Mouse (Mus musculus): ENCODE results near the gene Junb. TPM values are rescaled to one million over a fixed set of nuclear protein-coding genes. Genes with fewer than 3 reads are reported as not detected.
A peak's percentile ranks its signal among the peaks of the same experiment; 100 is the strongest.

Gene Junb
- total RNA-seq, 2 experiments from 2014 or later = 43.2 to 133 TPM

DNA sequence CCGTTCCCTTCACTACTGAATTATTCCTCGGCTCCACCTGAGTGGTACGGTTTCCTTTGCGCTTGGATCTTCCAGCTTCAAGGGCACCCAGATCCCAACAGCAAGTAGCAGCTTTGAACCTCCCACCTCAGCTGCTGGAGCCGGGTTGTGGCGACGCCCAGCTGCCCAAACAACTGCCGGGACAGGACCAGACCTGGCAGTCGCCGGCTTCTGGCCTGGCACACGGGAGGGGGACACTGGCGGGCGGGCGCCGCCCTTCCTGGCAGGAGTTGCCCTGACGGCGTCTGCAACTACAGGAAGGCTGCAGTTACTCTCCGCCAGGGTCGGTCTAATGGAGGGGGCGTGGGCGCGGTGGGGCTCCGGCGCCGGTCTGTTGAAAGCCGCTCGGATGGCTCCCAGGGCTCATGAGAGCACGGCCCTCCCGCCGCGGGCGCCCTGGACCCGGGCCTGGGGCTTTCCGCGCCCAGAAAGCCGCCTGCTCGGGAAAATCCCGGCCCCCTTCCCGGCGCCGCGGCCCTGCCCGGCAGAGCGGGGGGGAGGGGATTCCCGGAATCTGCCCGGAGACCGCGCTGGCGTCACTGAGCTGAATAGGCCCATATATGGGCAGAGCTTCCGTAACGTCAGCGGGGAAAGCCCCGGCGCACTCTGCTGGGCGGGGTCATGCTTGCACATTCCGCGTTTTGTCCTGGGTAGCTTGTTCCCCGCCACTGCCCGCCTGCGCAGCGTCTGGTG lies 2.3 kb downstream of the Junb start:
- DNase-seq (ENCODE audit: low spot score in 2 of 2) = peak; percentile 96
- intact Hi-C loops (cut with DNase I) = loop anchor here (5.0 kb wide), 1 partner anchor 51 kb away; the partner anchor contains the start of genes Asna1 and Trir

DNA sequence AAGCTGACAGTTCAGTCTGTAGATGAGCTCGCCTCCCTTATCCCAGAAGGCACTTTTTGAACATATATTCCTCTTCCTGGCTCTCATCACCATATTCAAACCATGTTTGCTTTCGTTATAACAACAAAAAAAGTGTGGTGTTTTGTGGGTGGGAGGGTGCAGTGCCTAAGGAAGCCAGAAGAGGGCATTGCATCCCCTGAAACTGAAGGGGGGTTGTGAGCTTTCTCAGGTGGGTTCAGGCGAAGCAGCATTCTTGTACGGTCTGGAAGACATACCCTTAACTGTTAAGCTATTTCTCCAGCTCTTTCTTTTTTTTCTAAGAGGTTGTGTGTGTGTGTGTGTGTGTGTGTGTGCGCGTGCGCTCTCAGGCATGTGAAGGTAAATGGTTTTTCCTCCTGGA lies 3.1 kb downstream of the Junb start:
- intact Hi-C loops (cut with DNase I) = loop anchor here (1.0 to 5.0 kb wide), 2 partner anchors 15 to 52 kb away; partner anchors contain the start of genes Asna1, Hook2 and Trir
- peak in 1 of 2 experiments; percentile 54 for DNase-seq (ENCODE audit: low spot score in 2 of 2)

DNA sequence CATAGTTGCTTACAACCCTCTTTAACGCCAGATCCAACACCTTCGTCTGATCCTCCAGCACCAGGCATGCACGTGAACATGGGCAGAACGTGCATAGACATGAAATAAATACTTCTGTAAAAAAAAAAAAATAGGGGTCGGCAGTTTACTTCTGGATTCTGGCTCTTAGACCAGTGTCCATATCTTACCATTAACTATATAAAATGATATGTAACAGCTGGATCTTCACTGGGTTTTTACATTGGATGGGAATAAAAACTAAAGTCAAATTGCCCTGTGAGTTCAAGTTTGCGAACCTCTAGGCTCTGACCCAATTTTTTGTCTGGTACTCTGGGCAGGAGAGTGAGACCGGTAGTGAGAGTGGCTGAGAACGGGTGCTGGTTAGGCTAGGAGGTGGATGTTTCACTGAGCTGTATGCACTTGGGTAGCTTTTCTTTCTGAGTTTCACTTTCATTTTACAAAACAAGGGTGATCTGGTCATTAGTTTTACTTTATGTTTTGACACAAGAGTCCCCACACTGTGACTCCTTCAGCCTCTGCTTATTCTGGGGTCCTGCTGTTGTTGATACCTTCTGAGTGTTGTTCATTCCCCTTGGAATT lies 3.9 kb downstream of the Junb start:
- DNase-seq (ENCODE audit: low spot score in 2 of 2) = no peak
- intact Hi-C loops (cut with DNase I) = loop anchor here (1.0 to 5.0 kb wide), 3 partner anchors 16 to 53 kb away; partner anchors contain the start of genes Asna1, Hook2 and Trir

DNA sequence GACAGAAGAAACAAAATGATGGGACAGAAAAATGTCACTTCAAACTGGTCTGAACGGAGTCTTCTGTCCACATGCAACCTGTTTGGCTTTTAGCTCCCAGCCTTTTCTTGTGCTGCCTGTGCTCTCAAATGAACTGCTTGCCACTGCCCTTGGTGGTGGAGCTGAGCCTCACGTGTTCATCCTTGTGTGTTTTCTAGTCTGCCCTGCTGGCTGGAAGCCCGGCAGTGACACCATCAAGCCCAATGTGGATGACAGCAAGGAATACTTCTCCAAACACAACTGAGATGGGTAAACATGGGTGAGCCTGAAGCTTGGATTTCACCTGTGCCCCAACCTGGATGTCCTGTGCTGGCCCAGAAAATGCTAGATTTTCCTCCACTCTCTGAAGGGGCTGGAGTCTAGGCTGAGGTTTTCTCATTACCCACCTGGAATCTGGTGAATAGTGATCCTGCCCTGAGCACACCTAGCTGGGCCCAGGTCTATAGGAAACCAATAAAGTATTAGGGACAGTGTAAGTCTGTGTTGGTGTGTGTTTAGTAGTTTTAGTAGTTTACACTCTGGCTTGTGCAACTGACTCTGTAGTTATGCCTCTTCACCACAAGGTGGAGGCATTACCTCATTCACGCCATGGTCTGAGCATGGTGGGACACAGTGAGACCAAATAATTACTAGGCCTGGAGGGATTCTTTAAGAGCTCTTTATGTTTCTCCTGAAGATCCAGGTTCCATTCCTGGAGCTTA lies 4.5 kb downstream of the Junb start:
- intact Hi-C loops (cut with DNase I) = loop anchor here (5.0 kb wide), 1 partner anchor 33 kb away; no protein-coding TSS in a partner anchor
- no peak for DNase-seq (ENCODE audit: low spot score in 2 of 2)

DNA sequence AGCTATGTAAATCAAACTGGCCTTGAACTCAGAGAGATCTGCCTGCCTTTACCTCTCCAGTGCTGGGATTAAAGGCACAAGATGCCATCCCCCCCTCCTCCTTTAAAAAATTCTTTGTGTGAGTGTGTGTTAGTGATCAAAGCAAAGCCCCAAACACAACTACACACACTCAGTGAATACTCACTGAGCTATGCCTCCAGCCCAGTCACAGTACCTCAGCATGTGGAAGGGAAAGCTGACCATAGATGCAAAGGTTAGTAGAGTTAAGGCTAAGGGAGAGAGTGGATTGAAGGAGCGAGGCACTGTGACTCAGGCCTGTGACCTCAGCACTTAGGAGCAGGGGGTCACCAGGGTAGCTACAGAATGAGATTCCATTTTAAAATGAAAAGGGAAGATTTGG lies 5.4 kb downstream of the Junb start:
- no peak for DNase-seq (ENCODE audit: low spot score in 2 of 2)
- intact Hi-C loops (cut with DNase I) = loop anchor here (5.0 kb wide), 1 partner anchor 34 kb away; no protein-coding TSS in a partner anchor

DNA sequence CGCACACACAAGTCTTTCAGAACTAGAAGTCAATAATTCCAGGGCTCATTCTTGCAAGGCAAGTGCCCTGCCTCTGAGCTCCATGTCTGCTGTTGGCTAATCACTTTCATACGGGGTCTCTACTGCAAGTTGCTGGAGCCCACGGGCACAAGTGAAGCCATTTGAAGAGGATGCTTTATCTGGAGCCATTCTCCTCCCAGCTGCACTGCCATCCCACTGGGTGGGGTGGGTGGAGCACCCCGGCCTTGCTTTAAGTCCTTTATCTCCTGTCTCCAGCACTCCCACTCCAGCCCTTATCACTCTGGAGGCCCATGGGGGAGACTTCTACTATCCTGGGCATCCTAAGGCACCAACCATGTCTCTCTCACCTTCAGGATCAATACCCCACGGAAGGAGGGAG lies 7.6 kb downstream of the Junb start:
- intact Hi-C loops (cut with DNase I) = loop anchor here (5.0 kb wide), 1 partner anchor 36 kb away; no protein-coding TSS in a partner anchor
- DNase-seq (ENCODE audit: low spot score in 2 of 2) = no peak

DNA sequence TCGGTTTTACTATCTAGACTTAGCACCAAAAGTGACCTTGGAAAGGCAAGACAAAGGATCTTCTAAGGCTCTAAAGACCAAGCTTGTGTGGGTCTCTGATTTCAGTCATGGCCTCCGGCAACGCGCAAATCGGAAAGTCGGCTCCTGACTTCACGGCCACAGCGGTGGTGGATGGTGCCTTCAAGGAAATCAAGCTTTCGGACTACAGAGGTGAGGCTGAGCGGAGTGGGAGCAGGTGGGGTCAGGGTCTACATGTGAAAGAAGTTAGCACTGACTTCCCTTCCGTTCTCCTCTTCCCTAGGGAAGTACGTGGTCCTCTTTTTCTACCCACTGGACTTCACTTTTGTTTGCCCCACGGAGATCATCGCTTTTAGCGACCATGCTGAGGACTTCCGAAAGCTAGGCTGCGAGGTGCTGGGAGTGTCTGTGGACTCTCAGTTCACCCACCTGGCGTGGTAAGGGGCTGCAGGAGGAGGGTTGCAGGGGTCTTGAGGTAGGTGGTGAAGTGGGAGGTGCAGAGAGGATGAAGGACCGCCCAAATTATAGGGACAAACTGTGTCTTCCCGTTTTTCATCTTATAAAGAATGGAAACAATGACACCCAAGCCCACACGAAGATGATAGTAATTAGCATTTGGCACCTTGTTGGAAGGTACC lies 8.3 kb downstream of the Junb start:
- no peak for DNase-seq (ENCODE audit: low spot score in 2 of 2)
- intact Hi-C loops (cut with DNase I) = loop anchor here (5.0 kb wide), 1 partner anchor 37 kb away; no protein-coding TSS in a partner anchor

DNA sequence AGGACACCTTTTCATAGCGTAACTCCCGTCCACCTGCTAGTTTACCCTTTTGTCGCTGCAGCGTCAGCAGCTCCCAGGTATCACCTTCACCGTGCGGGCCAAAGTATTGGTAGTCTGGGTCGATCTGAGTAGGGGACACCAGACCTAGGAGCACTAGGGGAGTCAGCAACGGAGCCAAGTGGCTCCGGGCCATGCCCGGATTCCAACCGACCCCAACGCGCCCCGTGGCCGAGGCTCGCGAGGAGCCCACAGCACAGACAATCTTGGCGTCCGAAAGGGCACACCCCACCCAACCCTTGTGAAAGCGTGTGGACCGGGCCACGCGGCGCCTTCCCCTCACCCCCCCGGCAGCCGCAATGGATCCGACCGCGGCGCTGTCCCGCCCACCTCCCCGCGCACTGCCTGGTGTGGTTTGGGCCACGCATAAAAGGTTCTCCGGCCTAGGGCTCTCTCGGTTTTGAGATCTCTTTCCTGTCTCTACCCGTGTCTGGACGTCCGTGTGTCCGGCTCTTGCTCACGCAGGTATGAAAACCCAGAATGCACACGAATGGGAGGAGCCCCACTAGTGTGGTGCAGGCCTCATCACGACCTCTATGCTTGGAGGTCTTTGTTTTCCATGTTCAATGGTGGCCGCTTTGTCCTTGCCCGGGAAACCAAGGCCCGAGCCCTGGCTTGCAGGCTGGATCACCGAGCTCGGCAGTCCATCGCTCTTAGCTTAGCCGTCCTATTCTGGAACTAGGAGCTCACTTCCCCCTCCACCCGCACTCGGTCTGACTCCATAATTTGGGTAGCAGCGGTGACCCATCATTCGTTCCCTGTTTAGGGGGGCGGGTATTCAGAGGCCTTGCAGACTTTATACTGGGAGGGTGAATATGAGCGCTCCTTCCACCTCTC lies 9.0 kb downstream of the Junb start, which contains the start of the genes Gm49661, Prdx2 and Rnaseh2a:
Gm49661 (minus strand) TSS at position 193 of the 894 bp plus-strand sequence.
Prdx2 (plus strand) TSS at position 347 of the 894 bp plus-strand sequence.
Rnaseh2a (minus strand) TSS at position 527 of the 894 bp plus-strand sequence.
- intact Hi-C loops (cut with DNase I) = loop anchor here (5.0 kb wide), 1 partner anchor 38 kb away; no protein-coding TSS in a partner anchor
- peak; percentile 71 to 78 for DNase-seq (ENCODE audit: low spot score in 2 of 2)

DNA sequence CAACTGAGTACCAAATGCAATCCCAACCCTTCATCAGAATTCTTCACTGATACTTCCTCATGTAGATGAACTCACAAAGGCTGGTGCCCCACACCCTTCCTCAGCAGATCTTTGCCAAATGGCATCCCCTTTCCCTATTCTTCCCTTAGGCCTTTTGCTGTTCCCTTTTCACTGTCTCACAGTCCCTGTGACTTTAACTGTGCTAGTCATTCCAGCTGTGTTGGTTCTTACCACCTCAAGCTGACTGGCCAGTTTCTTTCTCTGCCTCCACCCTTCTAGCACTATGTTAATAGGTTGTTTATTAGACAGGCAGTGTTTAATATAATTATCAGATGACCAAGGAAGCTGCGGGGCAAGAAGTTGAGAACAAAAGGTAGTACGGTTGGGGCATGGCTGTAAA lies 9.9 kb downstream of the Junb start:
- no peak for DNase-seq (ENCODE audit: low spot score in 2 of 2)
- intact Hi-C loops (cut with DNase I) = no loop called here

DNA sequence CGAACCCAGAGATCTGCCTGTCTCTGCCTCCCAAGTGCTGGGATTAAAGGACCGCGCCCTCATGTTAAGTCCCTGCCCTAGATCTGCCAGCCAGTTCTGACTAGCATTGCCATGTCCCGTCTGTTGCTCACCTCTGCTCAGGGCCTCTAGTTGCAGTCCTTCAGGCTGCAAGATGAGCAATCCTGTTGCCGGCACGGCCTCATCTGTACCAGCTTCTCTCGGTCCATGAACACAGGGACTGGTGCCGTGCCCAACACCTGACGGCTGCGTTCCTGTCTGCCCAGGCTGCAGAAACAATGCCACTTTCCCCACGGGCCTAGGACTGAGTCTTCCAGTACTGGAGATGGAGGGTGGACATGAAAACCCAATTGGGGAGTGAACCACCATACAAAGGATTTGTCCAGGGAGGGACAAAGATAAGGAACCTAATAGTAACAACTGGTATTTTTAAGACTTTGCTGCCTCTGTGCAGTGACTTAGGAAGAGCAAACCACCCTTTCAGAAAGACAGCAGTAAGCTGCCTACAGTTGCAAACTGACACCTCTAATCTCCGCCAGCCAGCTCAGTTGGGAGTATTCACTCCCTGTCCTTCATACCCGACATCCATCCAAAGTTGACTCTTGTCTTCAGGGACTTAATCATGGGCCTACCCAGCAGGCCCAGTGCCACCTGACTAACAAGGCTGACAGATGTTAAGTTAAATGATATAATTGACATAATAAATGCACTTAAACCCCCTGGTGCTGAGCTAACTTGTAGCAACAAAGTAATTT lies 10.8 kb downstream of the Junb start:
- intact Hi-C loops (cut with DNase I) = no loop called here
- DNase-seq (ENCODE audit: low spot score in 2 of 2) = no peak

DNA sequence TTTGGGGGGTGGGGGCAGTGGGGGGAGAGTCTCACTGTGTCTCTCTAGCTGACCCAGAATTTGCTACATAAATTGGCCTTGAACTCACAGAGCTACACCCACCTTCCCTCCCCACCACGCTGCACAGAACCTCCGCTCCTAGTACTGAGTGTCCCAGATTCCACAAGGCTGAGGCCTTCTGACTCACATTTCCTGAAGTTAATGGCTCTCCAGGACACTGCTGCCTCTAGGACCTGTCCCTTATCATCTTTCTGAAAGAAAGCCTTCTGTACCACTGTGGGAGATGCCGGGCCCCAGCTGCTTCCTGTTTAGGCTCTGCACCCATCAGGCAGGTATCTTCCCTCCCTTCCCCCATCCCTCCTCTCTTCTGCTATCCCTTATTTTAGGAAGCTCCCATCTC lies 11.9 kb downstream of the Junb start:
- intact Hi-C loops (cut with DNase I) = no loop called here
- DNase-seq (ENCODE audit: low spot score in 2 of 2) = no peak

DNA sequence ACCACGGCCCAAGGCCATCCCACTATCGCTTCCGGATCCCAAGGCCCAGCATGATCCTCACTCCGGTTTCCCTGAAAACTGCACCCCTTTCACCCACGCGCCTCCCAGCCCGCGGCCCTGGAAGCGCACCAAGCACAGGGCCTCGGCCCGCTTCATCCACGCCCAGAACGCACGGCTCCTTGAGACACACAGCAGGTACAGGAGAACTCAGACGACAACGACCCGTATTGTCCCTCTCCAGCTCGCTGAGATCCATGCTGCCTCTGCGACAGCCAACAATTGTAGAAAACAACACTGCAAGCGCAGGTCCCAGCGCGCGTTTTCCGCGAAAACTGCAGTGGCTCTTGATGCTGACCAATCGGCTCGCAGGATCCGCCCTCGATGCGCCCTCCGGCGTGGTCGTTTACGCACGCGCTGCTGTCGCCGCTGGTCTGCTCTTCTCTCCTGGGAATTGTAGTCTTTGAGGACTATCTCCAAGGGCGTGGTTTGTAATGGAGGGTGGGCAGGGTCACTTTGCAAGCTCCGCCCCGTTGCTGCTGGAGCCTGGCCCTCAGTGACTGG lies 12.7 kb downstream of the Junb start:
- DNase-seq (ENCODE audit: low spot score in 2 of 2) = peak; percentile 92
- intact Hi-C loops (cut with DNase I) = loop anchor here (1.0 kb wide), 1 partner anchor 20 kb away; the partner anchor contains the start of gene Rtbdn

DNA sequence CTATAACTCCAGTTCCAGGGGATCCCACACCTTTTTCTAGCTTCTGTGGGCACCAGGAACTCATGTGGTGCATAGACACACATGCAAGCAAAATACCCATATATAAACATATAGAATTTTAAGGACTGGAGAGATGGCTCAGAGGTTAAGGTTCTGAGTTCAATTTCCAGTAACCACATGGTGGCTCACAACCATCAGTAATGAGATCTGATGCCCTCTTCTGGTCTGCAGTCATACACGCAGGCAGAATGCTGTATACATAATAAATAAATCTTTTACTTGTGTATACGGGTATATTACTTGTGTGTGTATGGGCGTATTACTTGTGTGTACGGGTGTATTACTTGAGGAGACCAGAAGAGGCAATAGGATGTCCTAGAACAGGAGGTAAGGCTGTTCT lies 14.6 kb downstream of the Junb start:
- intact Hi-C loops (cut with DNase I) = no loop called here

DNA sequence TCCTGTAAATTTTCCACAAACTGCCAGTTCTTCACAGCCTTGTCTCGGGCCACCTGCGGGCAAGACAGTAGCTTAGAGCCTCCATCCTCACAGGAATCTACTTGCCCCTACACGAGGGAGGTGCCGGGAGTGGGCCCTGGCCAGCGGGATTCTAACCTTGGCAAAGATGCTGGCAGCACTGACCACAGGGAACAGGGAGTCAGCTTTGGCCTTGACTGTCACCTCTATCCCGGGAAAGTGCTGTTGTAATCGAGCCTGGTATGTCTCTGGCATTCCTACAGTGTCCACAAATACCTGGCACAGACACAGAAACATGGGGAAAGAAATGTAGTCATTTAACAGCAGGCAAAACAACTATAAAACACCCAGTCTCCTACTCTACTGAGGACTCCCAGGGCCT lies 18.7 kb downstream of the Junb start:
- intact Hi-C loops (cut with DNase I) = no loop called here
- no peak for DNase-seq (ENCODE audit: low spot score in 2 of 2)

More for the DNA sequence above, 14.6 kb downstream of the Junb start:
- no peak for DNase-seq (ENCODE audit: low spot score in 2 of 2)

DNA sequence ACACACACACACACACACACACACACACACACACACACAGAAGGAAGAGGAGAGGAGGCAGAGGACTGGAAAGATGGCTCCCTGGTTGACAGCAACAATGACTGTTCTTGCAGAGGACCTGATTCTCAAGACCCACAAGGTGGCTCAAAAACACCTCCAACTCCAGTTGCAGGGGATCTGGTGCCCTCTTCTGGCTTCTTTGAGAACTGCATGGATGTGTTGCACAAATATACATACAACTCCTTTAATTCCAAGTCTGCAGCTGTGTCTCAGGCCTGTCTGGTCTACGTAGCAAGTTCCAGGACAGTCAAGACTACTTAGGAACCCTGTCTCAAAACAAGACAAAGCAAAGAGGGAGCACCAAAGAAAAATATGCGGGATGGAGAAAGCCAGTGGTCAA lies 21.8 kb downstream of the Junb start:
- intact Hi-C loops (cut with DNase I) = no loop called here
- DNase-seq (ENCODE audit: low spot score in 2 of 2) = peak; percentile 67 to 74

DNA sequence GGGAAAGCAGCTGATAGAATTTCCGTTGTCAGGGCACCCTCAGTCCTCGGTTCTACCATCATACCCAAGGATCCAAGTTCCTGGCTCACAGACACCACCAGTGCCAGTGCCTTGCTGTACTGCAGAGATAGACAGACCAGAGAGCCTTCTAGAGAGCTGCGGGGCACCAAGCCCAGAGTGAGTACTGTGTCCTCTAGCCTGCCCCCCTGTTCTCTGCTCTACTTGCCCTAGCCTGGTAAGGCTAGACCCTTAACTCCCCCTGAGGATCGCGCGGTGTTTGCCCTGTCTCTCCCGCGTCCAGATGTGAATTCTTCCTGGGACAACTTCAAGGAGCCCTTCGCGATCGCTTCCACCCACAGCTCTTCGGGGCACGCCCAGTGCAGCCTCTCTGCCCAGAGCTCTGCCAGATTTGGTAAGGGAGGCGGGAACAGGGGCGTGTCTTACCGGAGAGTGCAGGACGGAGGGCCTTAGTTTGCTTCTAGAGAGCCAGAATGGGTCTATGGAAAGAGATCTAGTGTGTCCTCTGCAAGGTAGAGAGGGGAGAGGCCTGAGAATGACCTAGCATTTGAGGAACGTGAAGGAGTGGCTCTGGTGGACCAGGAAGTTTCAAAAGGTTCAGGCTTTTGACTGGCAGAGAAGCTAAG lies 25.8 kb downstream of the Junb start:
- DNase-seq (ENCODE audit: low spot score in 2 of 2) = no peak
- intact Hi-C loops (cut with DNase I) = no loop called here

DNA sequence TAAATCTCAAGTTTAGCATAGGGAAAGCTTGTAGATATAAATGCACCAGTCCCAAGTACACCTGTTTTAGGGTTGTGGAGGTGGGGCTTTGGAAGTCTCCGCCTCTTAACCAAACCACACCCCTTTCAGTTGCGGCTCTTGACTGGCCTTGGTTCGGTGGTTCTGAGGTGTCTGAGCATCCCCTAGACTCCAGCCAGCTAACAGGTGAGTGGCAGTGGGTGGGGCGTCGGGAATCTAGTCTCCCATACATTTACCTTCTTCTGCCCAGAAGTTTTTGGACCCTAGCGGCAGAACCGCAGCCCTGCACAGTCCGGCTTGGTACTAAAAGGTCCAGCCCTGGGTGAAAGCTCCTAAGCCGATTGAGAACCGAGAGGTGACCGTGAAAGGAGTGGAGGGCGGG lies 28.8 kb downstream of the Junb start:
- no peak for DNase-seq (ENCODE audit: low spot score in 2 of 2)
- intact Hi-C loops (cut with DNase I) = no loop called here
